ENCODE assay signal across 9 mouse cellular contexts in genomic region chr7:90016930-90017588, GRCm38 (mm10). TPM values are rescaled to one million over a fixed set of nuclear protein-coding genes. Genes with fewer than 3 reads are reported as not detected.
DNase-seq lines count a peak whose midpoint lies in the region; ATAC-seq and TF ChIP-seq lines count a peak whose summit lies in the region.
"Had no signal": no experiment of that assay in that cellular context is flagged by ENCODE, and none has a peak within 500 bp of the region (broad histone marks: within the 10 kb centered on the region; RNA-seq: fewer than 3 reads in every experiment).

No protein-coding gene starts in this region.

- 0 out of 2 replicates have a peak overlapping the region, but pooled peaks have one; percentile 15 for H3K27ac ChIP-seq in kidney, postnatal 0 days
- H3K27ac ChIP-seq in ES-Bruce4 (ENCODE audit: insufficient read depth, low read length): peak overlapping the region; percentile 49; the same call in 1 of the 2 replicates
- H3K27ac ChIP-seq in bone marrow macrophage, adult 2 months (ENCODE audit: insufficient read depth, low read depth, low read length): peak overlapping the region; percentile 49
- H3K27ac ChIP-seq in forebrain, embryonic 16.5 days (ENCODE audit: low read length): no peak overlapping the region

- peak; percentile 62 for DNase-seq in kidney, postnatal 0 days (ENCODE audit: low spot score)
- no peak for DNase-seq in kidney, postnatal 14 days
- no peak for DNase-seq in heart, postnatal 10 days
- no peak for DNase-seq in heart, adult 9 months (ENCODE audit: low spot score in 2 of 2)
- DNase-seq: lung, adult 18-20 months; spleen, adult 18-20 months had no signal

- H3K4me2 ChIP-seq in kidney, postnatal 0 days (ENCODE audit: low read length): no peak overlapping the region
- H3K4me2 ChIP-seq in forebrain, embryonic 16.5 days (ENCODE audit: low read length): no peak overlapping the region

- TF ChIP-seq POLR2A in ES-Bruce4 (IDR thresholded peaks at IDR 0.05; ENCODE audit: insufficient read depth, low read length): no peak
- no peak for TF ChIP-seq POLR2A in bone marrow macrophage, adult 2 months (IDR thresholded peaks at IDR 0.05; ENCODE audit: borderline replicate concordance, low read depth, low read length)

- no peak for TF ChIP-seq EP300 in ES-Bruce4 (IDR thresholded peaks at IDR 0.05; ENCODE audit: insufficient read depth, low read depth, low read length)

- intact Hi-C loops in heart, postnatal 10 days (cut with DNase I): loop anchor here (1.0 to 5.0 kb wide), 2 partner anchors 130 to 248 kb away; partner anchors contain the start of gene Ccdc83

- ATAC-seq in kidney, postnatal 0 days (replicated peaks; ENCODE audit: low FRiP score, low read depth): peak; percentile 40; the same call in 1 of the 2 replicates
- 0 out of 2 replicates have a peak, but pooled peaks have one; percentile 31 for ATAC-seq in forebrain, embryonic 16.5 days

- no peak for TF ChIP-seq CTCF in kidney, postnatal 0 days (IDR thresholded peaks at IDR 0.05; ENCODE audit: low read depth)
- no peak for TF ChIP-seq CTCF in ES-Bruce4 (IDR thresholded peaks at IDR 0.05; ENCODE audit: low read depth, low read length)
- TF ChIP-seq CTCF in bone marrow macrophage, adult 2 months (IDR thresholded peaks at IDR 0.05; ENCODE audit: low read depth, low read length): no peak

- no peaks in the 10 kb centered on the region for H3K9me3 ChIP-seq in kidney, postnatal 0 days (replicated peaks; ENCODE audit: low read length)
- no peaks in the 10 kb centered on the region for H3K9me3 ChIP-seq in ES-Bruce4 (replicated peaks; ENCODE audit: control insufficient read depth, insufficient read depth, low read length, poor library complexity, severe bottlenecking)
- H3K9me3 ChIP-seq in forebrain, embryonic 16.5 days (ENCODE audit: control insufficient read depth, low read length): no peaks in the 10 kb centered on the region

- 24% methylated on average over 5 of the region's 5 CpGs for WGBS in kidney, postnatal 0 days
- WGBS in forebrain, embryonic 16.5 days: 32% methylated on average over 5 of the region's 5 CpGs

- no peaks in the 10 kb centered on the region for H3K4me1 ChIP-seq in kidney, postnatal 0 days (replicated peaks; ENCODE audit: insufficient read depth, low read length)
- no peaks in the 10 kb centered on the region for H3K4me1 ChIP-seq in ES-Bruce4 (ENCODE audit: control insufficient read depth, insufficient read depth, low read length)
- peaks cover 45% of the 10 kb centered on the region for H3K4me1 ChIP-seq in bone marrow macrophage, adult 2 months (ENCODE audit: control insufficient read depth, insufficient read depth, low read length)
- H3K4me1 ChIP-seq in forebrain, embryonic 16.5 days (replicated peaks; ENCODE audit: control insufficient read depth, insufficient read depth, low read length): no peaks in the 10 kb centered on the region

- H3K4me3 ChIP-seq in kidney, postnatal 0 days (replicated peaks; ENCODE audit: low read depth, low read length): no peak overlapping the region
- no peak overlapping the region for H3K4me3 ChIP-seq in ES-Bruce4 (ENCODE audit: low read depth, low read length)
- no peak overlapping the region for H3K4me3 ChIP-seq in bone marrow macrophage, adult 2 months (ENCODE audit: insufficient read depth, low read length)
- no peak overlapping the region for H3K4me3 ChIP-seq in forebrain, embryonic 16.5 days (replicated peaks; ENCODE audit: low read length)

- H3K36me3 ChIP-seq in kidney, postnatal 0 days (ENCODE audit: insufficient read depth, low read length): no peaks in the 10 kb centered on the region
- H3K36me3 ChIP-seq in ES-Bruce4 (ENCODE audit: control insufficient read depth, insufficient read depth, low read length, poor library complexity, severe bottlenecking): no peaks in the 10 kb centered on the region
- no peaks in the 10 kb centered on the region for H3K36me3 ChIP-seq in forebrain, embryonic 16.5 days (ENCODE audit: control insufficient read depth, insufficient read depth)

- no peak overlapping the region for H3K9ac ChIP-seq in kidney, postnatal 0 days (ENCODE audit: low read depth, low read length)
- no peak overlapping the region for H3K9ac ChIP-seq in ES-Bruce4 (ENCODE audit: low read depth, poor library complexity, severe bottlenecking)
- H3K9ac ChIP-seq in forebrain, embryonic 16.5 days (replicated peaks; ENCODE audit: low read depth, low read length): no peak overlapping the region

- H3K27me3 ChIP-seq in kidney, postnatal 0 days (ENCODE audit: insufficient read depth, low read length): no peaks in the 10 kb centered on the region
- H3K27me3 ChIP-seq in ES-Bruce4 (ENCODE audit: control insufficient read depth, insufficient read depth, low read length, poor library complexity, severe bottlenecking): no peaks in the 10 kb centered on the region
- no peaks in the 10 kb centered on the region for H3K27me3 ChIP-seq in forebrain, embryonic 16.5 days (replicated peaks; ENCODE audit: control insufficient read depth, insufficient read depth, low read length)

RNA-seq across cellular contexts. Expression of gene Eed, which starts 36.3 kb away (rescaled TPM):
- 51.0 and 54.3 TPM in 2 replicates for polyA plus RNA-seq in kidney, postnatal 0 days (2015; fragmentation: Nextera tagmentation; extraction: Ambion mirVana)
- polyA plus RNA-seq in ES-Bruce4 (2011; ENCODE audit: insufficient read depth, insufficient read length, low read depth, missing spikeins): 293 and 327 TPM in 2 replicates
- 71.9 and 74.8 TPM in 2 replicates for polyA plus RNA-seq in bone marrow macrophage, adult 2 months (2012; ENCODE audit: insufficient read depth, insufficient read length, missing spikeins)
- polyA plus RNA-seq in forebrain, embryonic 16.5 days (2015; fragmentation: Nextera tagmentation; extraction: Ambion mirVana): 35.0 and 45.1 TPM in 2 replicates
- total RNA-seq in heart, postnatal 10 days (2021): 10 to 100 TPM; 26.6 to 30.3 TPM
